32 mouse cellular contexts compared by ENCODE assay signal in genomic region chr2:94162141-94162540, GRCm38 (mm10).
"Had no signal": no experiment of that assay in that cellular context is flagged by ENCODE, and none has a peak within 500 bp of the region (broad histone marks: within the 10 kb centered on the region; RNA-seq: fewer than 3 reads in every experiment).

No protein-coding gene starts in this region.

- H3K27me3 ChIP-seq: limb, embryonic 13.5 days; limb, embryonic 15.5 days; lung, embryonic 15.5 days; megakaryocyte, embryonic 14.5 days; midbrain, embryonic 12.5 days; midbrain, embryonic 15.5 days; neural tube, embryonic 12.5 days had no signal

- H3K9ac ChIP-seq: limb, embryonic 12.5 days; limb, embryonic 13.5 days; limb, embryonic 15.5 days; liver, embryonic 13.5 days; liver, embryonic 14.5 days; liver, embryonic 15.5 days; liver, postnatal 0 days; lung, embryonic 14.5 days; lung, embryonic 15.5 days; midbrain, embryonic 12.5 days; midbrain, embryonic 13.5 days; midbrain, embryonic 15.5 days; neural tube, embryonic 12.5 days; neural tube, embryonic 13.5 days had no signal

- H3K4me3 ChIP-seq: left cerebral cortex, adult 2 months; limb, embryonic 12.5 days; limb, embryonic 13.5 days; limb, embryonic 15.5 days; liver, embryonic 13.5 days; liver, embryonic 15.5 days; lung, embryonic 15.5 days; midbrain, embryonic 10.5 days; midbrain, embryonic 12.5 days; midbrain, embryonic 13.5 days; midbrain, embryonic 15.5 days; myocyte; neural tube, embryonic 12.5 days; neural tube, embryonic 13.5 days had no signal

- DNase-seq: left cerebral cortex, postnatal 4 days; liver; liver, embryonic 13.5 days; liver, postnatal 0 days; lung, adult 18-20 months; lung, adult 2 months; lung, embryonic 14.5 days; lung, postnatal 10 days; lung, postnatal 14 days; lung, postnatal 36 days; lung, postnatal 4 days; midbrain, embryonic 14.5 days had no signal

- H3K9me3 ChIP-seq: limb, embryonic 12.5 days; limb, embryonic 13.5 days; limb, embryonic 15.5 days; liver, embryonic 13.5 days; liver, embryonic 15.5 days; lung, embryonic 15.5 days; megakaryocyte, embryonic 14.5 days; midbrain, embryonic 10.5 days; midbrain, embryonic 12.5 days; midbrain, embryonic 13.5 days; midbrain, embryonic 15.5 days; neural tube, embryonic 12.5 days; neural tube, embryonic 13.5 days had no signal

- H3K4me1 ChIP-seq: limb, embryonic 12.5 days; lung, embryonic 15.5 days; midbrain, embryonic 12.5 days; neural tube, embryonic 13.5 days had no signal

- H3K4me2 ChIP-seq: limb, embryonic 12.5 days; limb, embryonic 13.5 days; limb, embryonic 15.5 days; liver, embryonic 11.5 days; liver, embryonic 13.5 days; liver, embryonic 15.5 days; lung, embryonic 14.5 days; lung, embryonic 15.5 days; midbrain, embryonic 11.5 days; midbrain, embryonic 12.5 days; midbrain, embryonic 13.5 days; midbrain, embryonic 15.5 days; neural tube, embryonic 12.5 days; neural tube, embryonic 13.5 days had no signal

- H3K36me3 ChIP-seq: limb, embryonic 12.5 days; limb, embryonic 13.5 days; limb, embryonic 15.5 days; liver, embryonic 13.5 days; liver, embryonic 15.5 days; lung, embryonic 15.5 days; midbrain, embryonic 10.5 days; midbrain, embryonic 12.5 days; midbrain, embryonic 13.5 days; midbrain, embryonic 15.5 days; neural tube, embryonic 12.5 days; neural tube, embryonic 13.5 days had no signal

- ATAC-seq: liver, postnatal 0 days; lung, postnatal 0 days; midbrain, embryonic 13.5 days; midbrain, embryonic 15.5 days; midbrain, embryonic 16.5 days had no signal

- H3K27ac ChIP-seq: left cerebral cortex, adult 2 months; limb, embryonic 12.5 days; limb, embryonic 13.5 days; limb, embryonic 15.5 days; liver, embryonic 13.5 days; liver, embryonic 14.5 days; liver, embryonic 15.5 days; lung, embryonic 15.5 days; macrophage; midbrain, embryonic 10.5 days; midbrain, embryonic 12.5 days; midbrain, embryonic 13.5 days; midbrain, embryonic 15.5 days; neural tube, embryonic 12.5 days; neural tube, embryonic 13.5 days had no signal
